Mouse (Mus musculus) stomach, embryonic 15.5 days (tissue): ENCODE measurements around the gene E2f1. TPM values are rescaled to one million over a fixed set of nuclear protein-coding genes. Genes with fewer than 3 reads are reported as not detected.

Experiments used
- ATAC-seq: fragments of 200-750 bp; cut with Nextera tagmentation; 2 replicates; pipeline ENCODE4 v1.8.0; 2017; ENCODE audit warnings: low read depth, moderate number of reproducible peaks, moderate TSS enrichment; ENCODE audit not compliant: insufficient read depth, low FRiP score
- H3K27ac ChIP-seq: fragments of 300-500 bp; sonication (generic); 2 replicates; pipeline ENCODE4 v1.5.1; 2015; ENCODE audit warnings: mild to moderate bottlenecking, inconsistent platforms
- H3K27me3 ChIP-seq: fragments of 300-500 bp; sonication (generic); replicated peaks from 2 replicates; pipeline ENCODE4 v1.6.1; 2015; ENCODE audit warnings: inconsistent platforms
- H3K36me3 ChIP-seq: fragments of 300-500 bp; sonication (generic); 2 replicates; pipeline ENCODE4 v1.6.1; 2015; ENCODE audit warnings: inconsistent platforms
- H3K4me1 ChIP-seq: fragments of 300-500 bp; sonication (generic); 2 replicates; pipeline ENCODE4 v1.6.1; 2015; ENCODE audit warnings: inconsistent platforms
- H3K4me2 ChIP-seq: fragments of 300-500 bp; sonication (generic); 2 replicates; pipeline ENCODE4 v1.6.1; 2015; ENCODE audit warnings: mild to moderate bottlenecking, inconsistent platforms
- H3K4me3 ChIP-seq: fragments of 300-500 bp; sonication (generic); replicated peaks from 2 replicates; pipeline ENCODE4 v1.5.1; 2015; ENCODE audit warnings: inconsistent platforms
- H3K9ac ChIP-seq: fragments of 300-500 bp; sonication (generic); 2 replicates; pipeline ENCODE4 v1.6.1; 2015; ENCODE audit warnings: inconsistent platforms
- H3K9me3 ChIP-seq: fragments of 300-500 bp; sonication (generic); 2 replicates; pipeline ENCODE4 v1.6.1; 2016; ENCODE audit warnings: inconsistent platforms
- WGBS: fragments of 180-500 bp; shearing (Covaris S2); methylation state at CpG from one replicate; pipeline ENCODE4 v1.1.7; 2015; 5-methylcytosine and 5-hydroxymethylcytosine counted together
- polyA plus RNA-seq: library from polyadenylated mRNA; unstranded; fragments of >200 nt; fragmentation: Nextera tagmentation; extraction: Ambion mirVana; gene quantifications from 2 replicates; pipeline ENCODE4 v1.2.1, GENCODE M21; 2015

Gene E2f1
- polyA plus RNA-seq, 1 experiment from 2014 or later: 20.2 TPM

DNA sequence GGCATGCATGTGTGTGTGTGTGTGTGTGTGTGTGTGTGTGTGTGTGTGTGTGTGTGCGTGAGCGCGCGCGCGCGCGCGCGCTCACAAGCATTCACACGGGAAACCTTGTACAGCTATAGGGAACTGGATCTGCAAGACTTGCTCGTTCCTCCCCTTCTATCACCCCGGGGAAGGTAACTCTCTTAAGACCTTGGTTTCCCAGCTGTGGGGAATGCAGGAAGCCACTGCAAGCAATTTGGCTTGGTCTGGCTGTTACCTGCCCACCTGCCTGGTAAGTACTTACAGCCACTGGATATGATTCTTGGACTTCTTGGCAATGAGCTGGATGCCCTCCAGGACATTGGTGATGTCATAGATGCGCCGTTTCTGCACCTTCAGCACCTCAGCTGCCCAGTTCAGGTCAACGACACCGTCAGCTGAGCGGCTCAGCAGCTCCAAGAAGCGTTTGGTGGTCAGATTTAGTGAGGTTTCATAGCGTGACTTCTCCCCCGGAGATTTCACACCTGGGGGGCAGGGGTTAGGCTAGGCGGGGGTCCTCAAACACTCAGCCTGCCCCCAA is 6.0 kb downstream of the E2f1 start:
- H3K4me2 ChIP-seq: no peak overlapping the region
- ATAC-seq: no peak
- H3K4me3 ChIP-seq: no peak overlapping the region
- H3K27ac ChIP-seq: no peak overlapping the region
- WGBS: 87% methylated on average over 22 of the region's 22 CpGs
- no peak overlapping the region for H3K9ac ChIP-seq
- no peaks in the 10 kb centered on the region for H3K9me3 ChIP-seq
- no peaks in the 10 kb centered on the region for H3K27me3 ChIP-seq
- peaks cover 22% of the 10 kb centered on the region for H3K4me1 ChIP-seq
- peaks cover 23% of the 10 kb centered on the region for H3K36me3 ChIP-seq

DNA sequence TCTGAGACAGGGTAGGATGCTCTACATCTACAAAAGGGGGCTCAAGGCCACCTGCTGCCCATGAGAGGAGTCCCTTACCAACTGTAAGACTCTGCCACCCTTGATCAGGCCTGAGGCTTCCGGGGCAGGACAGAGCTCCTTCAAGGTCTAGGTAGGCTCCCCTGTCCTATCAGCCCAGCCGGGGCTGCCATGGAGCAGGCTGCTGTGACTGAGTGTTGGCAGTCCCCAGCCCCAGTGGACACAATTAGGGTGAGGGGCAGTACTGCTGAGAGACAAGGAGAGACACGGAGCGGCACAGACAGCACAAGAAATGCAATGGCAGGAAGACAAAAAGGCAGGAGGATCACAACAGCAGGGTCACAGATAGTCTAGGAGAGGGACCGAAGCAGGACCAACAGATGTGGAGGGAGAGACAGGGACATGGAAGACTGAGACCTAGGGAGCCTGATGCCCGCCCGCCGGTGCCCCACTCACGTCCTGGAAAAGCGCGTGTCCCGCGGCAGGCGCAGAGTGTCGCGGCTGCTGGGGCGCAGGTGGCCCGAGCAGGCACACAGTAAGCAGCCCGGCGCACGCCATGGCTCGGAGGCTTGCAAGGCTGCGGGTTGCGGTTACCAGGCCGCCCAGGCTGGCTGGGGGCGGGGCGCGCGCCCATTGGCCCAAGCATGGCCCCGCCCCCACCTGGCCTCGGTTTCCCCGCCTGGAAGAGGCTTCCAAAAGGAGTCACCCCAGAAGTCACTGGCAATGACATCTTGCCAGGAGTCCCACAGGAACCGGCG is 11.2 kb downstream of the E2f1 start, which contains the start of gene Necab3:
Necab3 (minus strand) TSS at position 627 of the 776 bp plus-strand sequence.
- peaks cover 16% of the 10 kb centered on the region for H3K36me3 ChIP-seq
- H3K9ac ChIP-seq: no peak within 1 kb of the TSS
- peaks cover 19% of the 10 kb centered on the region for H3K4me1 ChIP-seq
- H3K9me3 ChIP-seq: no peaks in the 10 kb centered on the region
- peak; percentile 76 for ATAC-seq
- no peak within 1 kb of the TSS for H3K27ac ChIP-seq
- 7% methylated on average over 34 of the region's 34 CpGs for WGBS
- peak within 1 kb of the TSS; percentile 57 for H3K4me2 ChIP-seq
- H3K4me3 ChIP-seq: peak within 1 kb of the TSS; percentile 24
- H3K27me3 ChIP-seq: no peaks in the 10 kb centered on the region

DNA sequence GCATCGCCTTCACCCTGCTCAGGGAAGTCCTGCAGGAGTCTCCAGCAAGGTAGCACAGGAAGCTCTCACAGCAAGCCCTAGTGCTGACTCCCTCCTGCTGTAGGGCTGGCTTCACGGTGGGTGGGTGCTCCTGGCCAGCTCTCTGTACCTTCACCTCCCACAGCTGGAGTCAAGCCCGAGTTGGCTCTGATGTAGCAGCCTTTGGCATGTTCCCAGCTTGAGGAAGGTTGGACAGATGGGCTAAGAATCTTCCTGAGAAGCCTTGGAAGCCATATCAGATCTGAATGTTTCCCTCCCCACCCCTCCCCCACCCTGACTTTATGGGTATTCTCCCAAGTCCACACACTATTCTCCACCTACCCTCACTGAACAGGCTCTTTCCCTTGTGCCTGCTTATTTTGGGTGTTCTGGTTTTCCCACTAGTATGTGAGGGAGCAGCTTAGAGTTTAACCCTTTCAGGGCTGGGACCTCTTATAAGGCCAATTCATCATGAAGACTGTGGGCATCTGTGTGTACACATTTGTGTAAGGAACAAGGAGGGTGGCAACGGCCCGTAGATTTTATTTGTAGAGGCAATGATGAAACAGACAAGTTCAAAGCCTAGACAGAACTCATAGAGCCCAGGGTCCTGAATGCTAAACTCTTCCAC is 12.4 kb downstream of the E2f1 start:
- no peak overlapping the region for H3K4me3 ChIP-seq
- H3K9me3 ChIP-seq: no peaks in the 10 kb centered on the region
- WGBS: 53% methylated on average over 5 of the region's 5 CpGs
- no peak overlapping the region for H3K9ac ChIP-seq
- H3K36me3 ChIP-seq: peaks cover 7% of the 10 kb centered on the region
- H3K27ac ChIP-seq: no peak overlapping the region
- peaks cover 25% of the 10 kb centered on the region for H3K4me1 ChIP-seq
- no peak for ATAC-seq
- H3K27me3 ChIP-seq: no peaks in the 10 kb centered on the region
- no peak overlapping the region for H3K4me2 ChIP-seq

DNA sequence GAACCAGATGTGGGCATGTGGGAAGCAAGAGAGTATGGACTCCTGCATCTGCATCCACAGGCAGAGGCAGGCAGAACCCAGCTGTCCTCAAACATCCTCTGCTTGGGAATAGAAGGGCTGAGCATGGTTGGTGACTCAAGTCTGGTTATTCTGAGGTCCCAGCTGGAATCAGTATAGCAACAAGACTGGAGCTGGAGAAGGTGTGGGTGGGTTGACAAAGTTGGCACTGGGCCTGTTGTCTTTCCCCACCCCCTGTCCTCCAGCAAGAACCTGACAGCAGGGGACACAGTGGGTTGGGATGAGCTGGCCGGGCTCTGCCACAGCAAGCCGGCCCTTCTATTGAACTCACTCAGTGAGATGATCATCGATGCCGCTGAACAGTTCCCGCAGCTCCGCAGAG is 14.5 kb downstream of the E2f1 start:
- H3K36me3 ChIP-seq: no peaks in the 10 kb centered on the region
- no peak for ATAC-seq
- no peak overlapping the region for H3K4me3 ChIP-seq
- peaks cover 32% of the 10 kb centered on the region for H3K4me1 ChIP-seq
- no peak overlapping the region for H3K9ac ChIP-seq
- H3K4me2 ChIP-seq: no peak overlapping the region
- WGBS: 87% methylated on average over 6 of the region's 6 CpGs
- H3K9me3 ChIP-seq: no peaks in the 10 kb centered on the region
- no peak overlapping the region for H3K27ac ChIP-seq
- peaks cover 21% of the 10 kb centered on the region for H3K27me3 ChIP-seq

DNA sequence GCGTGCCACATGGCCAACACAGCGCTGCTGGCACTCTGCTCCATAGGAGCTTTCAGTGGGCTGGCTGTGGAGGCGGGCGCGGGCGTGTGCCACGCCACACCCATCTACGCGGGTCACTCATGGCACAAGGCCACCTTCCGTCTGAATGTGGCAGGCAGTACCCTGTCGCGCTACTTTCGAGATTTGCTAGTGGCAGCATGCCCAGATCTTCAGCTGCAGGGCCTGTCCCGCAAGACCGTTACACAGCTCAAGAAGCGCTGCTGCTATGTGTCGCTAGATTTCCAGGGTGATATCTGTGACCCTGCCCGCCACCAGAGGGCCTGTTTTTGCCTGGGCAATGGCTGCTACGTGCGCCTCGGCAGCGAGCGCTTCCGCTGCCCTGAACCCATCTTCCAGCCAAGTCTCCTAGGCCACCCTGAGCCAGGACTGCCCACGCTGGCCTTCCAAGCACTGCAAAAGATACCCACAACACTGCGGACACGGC is 17.2 kb downstream of the E2f1 start:
- Histone ChIP-seq H3K4me3 (peak overlapping the region; percentile 8), H3K27ac (no peak overlapping the region), H3K36me3 (no peaks in the 10 kb centered on the region), H3K27me3 (peaks cover 26% of the 10 kb centered on the region), H3K9me3 (no peaks in the 10 kb centered on the region), H3K9ac (no peak overlapping the region), H3K4me1 (peaks cover 27% of the 10 kb centered on the region), H3K4me2 (peak overlapping the region; percentile 36)
- WGBS: 29% methylated on average over 27 of the region's 27 CpGs
- ATAC-seq: peak; percentile 32

DNA sequence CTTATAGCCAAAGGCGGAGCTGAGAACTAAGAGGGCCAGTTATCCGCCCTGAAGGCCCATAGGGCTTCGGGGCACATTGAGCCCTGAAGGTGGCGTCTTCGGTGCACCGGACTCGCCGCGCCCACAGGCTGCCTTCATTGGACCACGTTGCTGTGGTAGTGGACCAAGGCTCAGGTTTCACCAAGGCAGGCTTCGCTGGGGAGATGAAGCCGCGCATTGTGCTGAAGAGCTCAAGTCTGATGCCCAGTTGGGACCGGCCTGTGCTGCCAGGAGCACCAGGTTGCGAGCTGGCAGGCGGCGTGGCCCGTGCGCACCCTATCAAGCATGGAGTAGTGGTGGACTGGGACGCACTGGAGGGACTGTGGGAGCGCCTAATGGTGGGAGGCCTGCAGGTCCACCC is 17.8 kb downstream of the E2f1 start:
- Histone ChIP-seq H3K9me3 (no peaks in the 10 kb centered on the region), H3K9ac (no peak overlapping the region), H3K4me1 (peaks cover 22% of the 10 kb centered on the region), H3K27ac (no peak overlapping the region), H3K27me3 (peaks cover 26% of the 10 kb centered on the region), H3K4me2 (peak overlapping the region; percentile 36), H3K36me3 (no peaks in the 10 kb centered on the region), H3K4me3 (peak overlapping the region; percentile 8)
- no peak for ATAC-seq
- WGBS: 39% methylated on average over 21 of the region's 21 CpGs

DNA sequence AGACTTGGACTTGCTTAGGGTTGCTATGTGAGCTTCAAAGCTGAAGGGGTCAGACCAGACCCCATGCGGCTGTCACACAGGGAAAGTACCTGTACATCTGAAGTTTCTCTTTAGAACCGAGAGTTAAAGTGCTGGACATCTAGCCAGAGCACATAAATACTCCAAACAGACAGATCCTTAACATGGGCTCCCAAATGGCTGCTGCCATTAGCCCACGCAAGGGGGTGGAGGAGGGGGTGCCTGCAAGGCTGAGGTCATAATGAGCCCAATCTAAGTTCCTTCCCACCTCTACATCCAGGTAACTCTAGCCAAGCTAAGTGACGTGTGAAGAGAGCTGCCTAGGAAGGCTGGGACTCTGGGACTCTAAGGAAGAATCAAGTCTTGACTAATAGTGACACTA is 18.2 kb downstream of the E2f1 start, which contains the start of gene Actl10:
Actl10 (plus strand) TSS at position 301 of the 400 bp plus-strand sequence.
- WGBS: 79% methylated on average over 4 of the region's 4 CpGs
- no peak for ATAC-seq
- Histone ChIP-seq H3K27ac (no peak within 1 kb of the TSS), H3K4me2 (peak within 1 kb of the TSS; percentile 36), H3K4me3 (peak within 1 kb of the TSS; percentile 8), H3K9ac (no peak within 1 kb of the TSS), H3K9me3 (no peaks in the 10 kb centered on the region), H3K36me3 (no peaks in the 10 kb centered on the region), H3K4me1 (peaks cover 22% of the 10 kb centered on the region), H3K27me3 (peaks cover 26% of the 10 kb centered on the region)

DNA sequence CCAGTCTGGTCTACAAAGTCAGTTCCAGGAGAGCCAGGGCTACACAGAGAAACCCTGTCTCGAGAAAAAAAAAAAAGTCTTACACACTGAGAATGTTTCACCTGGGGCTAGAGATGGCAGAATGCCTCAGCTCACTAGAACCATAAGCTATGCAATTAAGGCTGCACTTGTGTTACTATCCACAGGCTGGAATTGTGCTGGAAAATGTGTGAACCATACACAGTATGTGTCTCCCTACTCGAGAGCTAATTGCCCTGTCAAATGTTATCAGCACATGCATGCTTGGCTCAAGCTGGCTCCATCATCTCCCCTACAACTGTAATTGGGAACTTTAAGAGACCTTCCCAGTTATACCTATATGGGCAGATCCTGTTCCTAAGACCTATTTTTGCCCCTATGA is 18.8 kb downstream of the E2f1 start:
- Histone ChIP-seq H3K27me3 (peaks cover 26% of the 10 kb centered on the region), H3K27ac (no peak overlapping the region), H3K9ac (no peak overlapping the region), H3K4me1 (peaks cover 22% of the 10 kb centered on the region), H3K4me2 (no peak overlapping the region), H3K4me3 (no peak overlapping the region), H3K9me3 (no peaks in the 10 kb centered on the region), H3K36me3 (no peaks in the 10 kb centered on the region)
- ATAC-seq: no peak
- 81% methylated on average over 2 of the region's 2 CpGs for WGBS

DNA sequence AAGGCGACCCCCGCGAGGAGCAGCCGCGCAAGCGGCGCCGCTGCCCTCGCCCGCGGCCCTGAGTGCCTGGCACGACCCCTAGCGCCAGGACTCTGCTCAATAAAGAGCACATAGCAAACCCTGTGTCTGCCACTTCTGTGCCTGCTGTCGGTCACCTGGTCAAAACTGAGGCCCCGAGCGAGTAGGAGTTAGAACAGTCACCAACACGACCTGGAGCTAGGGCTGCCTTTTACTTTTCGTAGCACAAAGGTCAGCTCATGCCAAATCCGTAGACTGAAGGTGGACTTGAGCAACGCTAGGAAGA is 19.9 kb downstream of the E2f1 start:
- WGBS: 13% methylated on average over 20 of the region's 20 CpGs
- Histone ChIP-seq H3K9ac (no peak overlapping the region), H3K27me3 (peaks cover 26% of the 10 kb centered on the region), H3K4me3 (peak overlapping the region; percentile 47), H3K4me2 (peak overlapping the region; percentile 95), H3K9me3 (no peaks in the 10 kb centered on the region), H3K36me3 (no peaks in the 10 kb centered on the region), H3K27ac (no peak overlapping the region), H3K4me1 (peaks cover 22% of the 10 kb centered on the region)
- no peak for ATAC-seq

DNA sequence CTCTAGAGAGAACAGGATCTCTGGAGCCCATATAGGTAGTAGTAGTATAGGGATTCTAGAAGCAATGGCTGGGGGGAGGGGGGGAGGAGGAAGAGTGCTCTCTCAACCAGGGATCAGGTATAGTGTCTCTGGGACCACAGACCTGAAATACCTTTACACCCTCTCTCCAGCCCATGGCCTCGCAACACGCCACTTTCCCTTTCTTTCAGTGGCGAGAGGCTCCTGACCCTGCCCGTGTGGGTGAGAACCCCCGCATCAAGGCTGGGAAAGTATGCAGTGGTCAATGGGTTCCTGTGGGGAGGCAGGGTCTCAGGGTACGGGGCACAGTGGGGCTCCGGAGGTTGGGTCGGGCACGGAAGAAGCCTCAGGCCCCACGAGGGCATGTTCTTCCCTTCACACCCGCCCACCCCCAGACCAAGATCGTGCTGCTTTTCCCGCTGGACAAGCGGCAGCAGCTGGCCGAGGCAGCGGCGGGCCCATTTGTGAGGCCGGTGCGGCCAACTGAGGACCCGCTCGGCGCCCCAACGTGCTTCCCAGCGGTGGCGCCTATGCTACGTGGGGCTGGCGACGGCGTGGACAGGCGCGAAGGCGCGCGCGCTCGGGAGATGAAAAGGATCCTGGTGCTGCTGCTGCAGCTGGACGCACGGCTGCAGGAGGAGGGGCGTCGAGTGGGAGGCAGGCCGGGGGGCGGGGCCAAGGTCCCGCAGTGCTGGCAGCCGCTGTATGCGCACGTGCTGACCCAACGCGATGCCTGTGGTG is 20.4 kb downstream of the E2f1 start:
- H3K4me1 ChIP-seq: peaks cover 22% of the 10 kb centered on the region
- no peaks in the 10 kb centered on the region for H3K36me3 ChIP-seq
- H3K4me2 ChIP-seq: peak overlapping the region; percentile 95
- H3K4me3 ChIP-seq: peak overlapping the region; percentile 47
- H3K9ac ChIP-seq: peak overlapping the region; percentile 22; the same call in 1 of the 2 replicates
- peak; percentile 64; the same call in 1 of the 2 replicates for ATAC-seq
- H3K27me3 ChIP-seq: peaks cover 26% of the 10 kb centered on the region
- H3K27ac ChIP-seq: no peak overlapping the region
- no peaks in the 10 kb centered on the region for H3K9me3 ChIP-seq
- WGBS: 3% methylated on average over 48 of the region's 48 CpGs

DNA sequence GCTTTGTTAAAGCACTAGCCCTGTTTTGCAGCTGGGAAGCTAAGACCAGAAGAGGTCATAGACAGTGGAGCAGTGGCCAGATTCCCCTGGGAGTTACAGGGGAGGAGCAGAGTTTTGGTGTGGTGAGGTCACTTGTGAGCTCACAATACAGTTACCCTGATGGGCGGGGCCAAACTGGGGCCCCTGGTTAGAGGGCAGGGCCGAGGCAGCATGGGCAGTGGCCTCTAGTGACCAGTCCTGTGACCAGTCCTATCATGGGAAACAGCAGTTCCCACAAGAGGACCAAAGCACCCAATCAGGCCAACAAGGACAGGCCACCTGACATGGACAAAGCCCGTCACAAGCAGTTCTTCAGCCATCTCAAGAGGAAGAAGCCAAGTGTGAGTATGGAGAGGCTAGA is 21.0 kb downstream of the E2f1 start:
- no peaks in the 10 kb centered on the region for H3K9me3 ChIP-seq
- no peaks in the 10 kb centered on the region for H3K36me3 ChIP-seq
- no peak overlapping the region for H3K27ac ChIP-seq
- WGBS: 65% methylated on average over 3 of the region's 3 CpGs
- H3K27me3 ChIP-seq: peaks cover 26% of the 10 kb centered on the region
- no peak overlapping the region for H3K4me2 ChIP-seq
- no peak overlapping the region for H3K4me3 ChIP-seq
- 0 out of 2 replicates have a peak, but pooled peaks have one; percentile 10 for ATAC-seq
- peaks cover 22% of the 10 kb centered on the region for H3K4me1 ChIP-seq
- H3K9ac ChIP-seq: no peak overlapping the region
